Mouse (Mus musculus) brown adipose tissue, adult 24 weeks (tissue): ENCODE measurements around the gene Ube2f. TPM values are rescaled to one million over a fixed set of nuclear protein-coding genes. Genes with fewer than 3 reads are reported as not detected.
A peak's percentile ranks its signal among the peaks of the same experiment; 100 is the strongest.

Source experiments
- H3K27ac ChIP-seq: fragments of 200-500 bp; replicated peaks from 2 replicates; pipeline ENCODE4 v1.5.1; 2012; ENCODE audit warnings: low read depth, mild to moderate bottlenecking, low read length
- H3K4me1 ChIP-seq: fragments of 200-500 bp; 2 replicates; pipeline ENCODE4 v1.6.1; 2012; ENCODE audit warnings: low read length, mixed read lengths; ENCODE audit not compliant: control insufficient read depth, insufficient read depth, insufficient read length
- H3K4me3 ChIP-seq: fragments of 200-500 bp; 2 replicates; pipeline ENCODE4 v1.5.1; 2012; ENCODE audit warnings: low read depth, mild to moderate bottlenecking, low read length, moderate library complexity; ENCODE audit not compliant: insufficient read depth
- polyA plus RNA-seq: library from polyadenylated mRNA; stranded (reverse); fragments of >200 nt; gene quantifications from 2 replicates; pipeline ENCODE4 v1.2.4, GENCODE M21; 2012; ENCODE audit not compliant: missing spikeins, insufficient read depth, insufficient read length

The Ube2f gene
- 74.2 and 90.4 TPM in 2 replicates for polyA plus RNA-seq

DNA sequence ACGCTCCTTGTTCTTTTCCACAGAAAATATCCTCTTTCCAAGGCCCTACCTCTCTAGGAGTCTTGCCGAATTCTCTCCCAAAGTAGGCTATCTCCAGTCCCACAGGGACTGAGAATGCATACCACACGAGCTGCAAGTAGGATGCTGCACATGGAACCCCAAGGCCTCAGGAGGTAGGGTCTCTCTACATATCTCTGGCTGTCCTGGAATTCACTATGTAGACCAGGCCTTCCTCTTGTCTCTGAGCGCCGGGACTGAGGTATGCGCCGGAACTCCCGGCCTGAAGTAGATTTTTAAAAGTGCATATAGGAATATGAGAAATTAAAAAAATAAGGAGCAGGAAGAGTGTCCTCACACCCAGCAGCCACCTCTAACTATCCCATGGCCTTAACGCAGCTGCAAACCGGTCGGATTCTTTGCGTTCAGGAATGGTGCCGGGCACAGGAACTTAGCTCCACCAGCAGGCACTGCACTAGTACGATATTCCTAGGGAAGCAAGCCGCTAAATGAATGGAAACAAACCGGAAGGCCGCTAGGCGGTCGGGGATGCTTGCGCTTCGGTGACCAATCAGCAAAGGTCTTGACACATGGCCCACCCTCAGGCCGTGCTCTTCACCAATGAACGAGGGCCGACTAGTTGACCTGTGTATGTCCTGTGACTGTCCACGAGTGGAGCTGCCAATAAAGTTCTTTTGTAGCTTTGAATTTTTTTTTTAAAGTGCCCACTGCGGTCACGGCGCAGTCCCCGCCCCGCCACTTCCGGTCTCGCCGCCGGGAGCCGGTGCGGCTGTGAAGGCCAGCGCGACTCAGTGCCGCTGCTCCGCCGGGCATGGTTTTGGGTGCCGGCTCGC lies at the start of gene Ube2f:
Gene Ube2f (plus strand): TSS at position 741 of the 851 bp plus-strand sequence.
- peak within 1 kb of the TSS; percentile 88 for H3K4me3 ChIP-seq
- peaks cover 15% of the 10 kb centered on the region; the same call in 1 of the 2 replicates for H3K4me1 ChIP-seq
- peak within 1 kb of the TSS; percentile 98 for H3K27ac ChIP-seq

DNA sequence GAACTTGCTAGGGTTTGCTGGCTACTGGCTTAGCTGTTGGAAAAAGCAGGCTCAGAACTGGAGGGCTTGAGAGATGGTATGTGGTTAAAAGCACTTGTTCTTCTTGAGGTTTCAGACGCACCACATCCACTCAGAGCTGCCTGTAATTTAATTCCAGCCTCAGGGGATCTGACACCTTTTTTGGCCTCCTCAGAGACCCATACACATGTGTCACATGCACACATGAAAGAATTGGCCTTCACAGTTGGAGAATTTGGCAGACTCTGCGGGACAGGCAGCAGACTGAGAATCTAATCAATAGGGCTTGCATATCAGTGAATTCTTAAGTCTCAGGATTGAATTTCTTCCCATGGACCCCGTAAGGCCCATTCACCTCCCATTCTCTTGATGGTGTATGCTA lies 49.0 kb upstream of the Ube2f start:
- Histone ChIP-seq H3K27ac (no peak overlapping the region), H3K4me1 (no peaks in the 10 kb centered on the region), H3K4me3 (no peak overlapping the region)

DNA sequence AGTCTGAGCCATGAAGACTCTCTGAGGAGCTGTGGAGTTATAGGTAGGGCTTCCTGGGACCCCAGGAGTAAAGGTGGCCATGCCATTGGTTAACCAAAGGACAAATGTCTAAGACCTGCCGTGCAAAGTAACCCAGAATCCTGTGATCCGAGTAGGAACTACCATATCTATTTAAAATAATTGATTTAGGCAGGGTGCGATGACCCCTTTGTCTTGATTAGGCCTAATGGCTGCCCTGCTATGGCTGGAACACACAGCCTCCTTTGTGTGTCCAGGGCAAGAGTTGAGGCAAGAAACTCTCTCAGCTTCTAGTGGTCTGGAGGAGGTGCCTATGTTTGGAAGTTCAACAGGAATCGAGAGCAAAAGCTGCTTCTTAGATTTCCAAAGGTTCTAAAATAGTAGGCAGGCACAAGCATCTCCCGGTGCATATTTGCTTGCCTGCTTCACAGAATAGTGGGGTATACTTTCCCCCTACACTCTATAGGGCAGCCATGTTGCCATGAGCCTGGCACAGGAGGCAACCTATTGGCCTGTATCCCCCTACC lies 45.8 kb upstream of the Ube2f start:
- Histone ChIP-seq H3K4me3 (no peak overlapping the region), H3K4me1 (peaks cover 4% of the 10 kb centered on the region), H3K27ac (no peak overlapping the region)

DNA sequence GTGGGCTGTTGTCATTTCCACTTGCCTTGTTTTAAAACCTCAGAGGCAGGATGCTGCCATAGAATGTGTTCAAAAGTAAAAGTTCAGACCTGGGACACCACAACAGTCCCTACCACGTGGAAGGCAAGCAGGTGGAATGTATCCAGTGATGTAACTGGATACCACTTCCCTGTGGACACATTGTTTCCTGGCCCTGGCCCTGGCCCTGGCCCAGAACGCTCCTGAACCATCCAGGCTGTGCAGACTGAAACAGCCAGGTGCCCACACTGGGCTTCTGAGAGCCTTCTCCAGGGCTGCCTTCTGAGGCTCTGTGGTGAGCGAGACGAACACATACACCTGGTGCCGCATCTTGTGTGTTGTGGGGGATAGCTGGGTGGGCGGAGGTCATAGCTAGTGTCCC lies 44.5 kb upstream of the Ube2f start:
- Histone ChIP-seq H3K4me3 (no peak overlapping the region), H3K27ac (no peak overlapping the region), H3K4me1 (peaks cover 4% of the 10 kb centered on the region)

DNA sequence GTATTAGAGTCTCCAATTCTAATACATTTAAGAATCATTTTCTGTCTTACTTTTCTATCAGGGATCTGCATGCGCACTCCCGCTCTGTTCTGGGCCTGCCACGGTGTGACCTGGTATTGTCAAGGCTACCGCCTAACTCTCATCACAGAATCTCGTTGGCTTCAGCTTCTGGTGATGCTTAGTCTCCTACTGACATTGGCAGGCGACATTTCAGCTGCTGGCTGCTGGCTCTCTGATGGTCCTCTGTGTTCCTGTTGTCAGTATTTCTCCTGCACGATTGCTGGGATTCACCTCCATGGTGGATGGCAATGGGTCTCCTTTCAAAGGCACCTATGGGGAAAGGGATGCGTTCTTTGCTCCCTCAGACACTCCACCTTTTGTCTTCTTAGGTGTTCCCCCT lies 43.8 kb upstream of the Ube2f start:
- no peak overlapping the region for H3K4me3 ChIP-seq
- H3K27ac ChIP-seq, result no peak overlapping the region
- H3K4me1 ChIP-seq, result peaks cover 4% of the 10 kb centered on the region

DNA sequence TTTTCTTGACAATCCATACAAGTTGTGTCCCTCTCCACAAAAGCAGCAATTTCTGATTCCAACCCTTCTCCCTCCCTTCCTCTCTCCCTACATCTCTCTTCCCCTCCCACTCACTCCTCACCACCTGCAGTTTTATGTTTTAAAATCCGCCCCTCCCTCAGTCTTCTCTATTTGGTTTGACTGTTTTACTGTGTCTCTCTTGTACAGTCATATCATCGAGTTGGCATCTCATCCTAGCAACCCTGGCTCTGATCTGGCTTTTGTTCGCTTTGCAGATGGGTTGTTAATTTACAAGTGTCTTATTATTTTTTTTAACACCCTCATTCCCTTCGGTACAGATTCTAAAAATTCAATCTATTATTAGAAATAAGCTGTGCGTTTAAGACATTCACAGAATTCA lies 43.2 kb upstream of the Ube2f start:
- no peak overlapping the region for H3K27ac ChIP-seq
- H3K4me3 ChIP-seq, result no peak overlapping the region
- peaks cover 4% of the 10 kb centered on the region for H3K4me1 ChIP-seq

DNA sequence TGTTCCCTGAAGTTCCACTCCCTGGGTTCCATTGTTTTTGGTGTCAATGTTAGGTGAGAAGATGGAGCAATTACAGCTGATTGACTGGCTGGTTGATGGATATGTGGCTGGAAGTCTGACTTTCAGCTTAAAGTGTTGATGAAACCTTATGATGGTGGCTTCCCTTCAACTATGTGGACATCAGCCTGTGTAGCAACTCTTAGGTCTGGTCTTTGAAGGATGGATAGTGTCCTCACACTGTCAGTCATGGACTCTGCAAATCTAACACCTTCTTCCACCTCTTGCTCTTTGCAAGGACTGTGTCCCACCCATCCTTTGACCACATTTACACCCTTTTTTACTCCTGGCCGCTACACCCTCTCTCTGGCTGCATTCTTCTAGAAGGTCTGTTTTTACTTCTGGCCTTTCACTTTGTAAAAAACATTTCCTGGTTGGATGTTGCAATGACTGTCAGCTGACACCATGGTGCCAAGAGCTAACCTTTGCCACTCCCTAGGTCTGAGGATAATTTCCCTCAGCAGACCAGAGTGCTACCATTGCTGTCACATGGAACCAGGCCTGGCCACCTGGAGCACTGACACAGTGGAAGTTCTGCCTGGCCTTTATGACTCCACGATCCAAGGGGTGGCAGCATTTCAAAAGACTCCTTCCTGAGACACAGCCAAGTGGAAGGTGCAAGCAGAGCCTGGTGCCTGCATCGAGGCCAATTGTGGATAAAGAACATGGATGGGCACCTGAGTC lies 42.6 kb upstream of the Ube2f start:
- H3K27ac ChIP-seq, result peak overlapping the region; percentile 28; the same call in 1 of the 2 replicates
- peaks cover 4% of the 10 kb centered on the region for H3K4me1 ChIP-seq

DNA sequence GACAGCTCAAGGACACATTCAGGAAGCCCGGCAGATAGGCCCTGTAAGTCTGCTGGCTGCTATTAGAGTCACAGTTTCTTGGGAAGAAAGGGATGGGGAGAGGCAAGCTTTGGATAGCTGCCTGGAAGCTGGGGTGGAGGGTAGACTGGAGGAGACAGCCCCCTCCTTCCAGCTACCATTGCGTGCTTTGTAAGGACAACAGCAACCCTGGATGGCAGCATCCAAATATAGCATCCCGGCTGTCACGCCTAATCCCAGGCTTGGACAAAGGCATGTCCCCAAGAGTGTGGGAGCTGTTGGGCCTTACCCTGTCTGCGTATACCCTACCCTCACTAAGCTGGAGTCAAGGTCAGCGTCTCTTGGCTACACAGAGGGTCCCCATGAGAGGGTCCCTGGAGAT lies 40.8 kb upstream of the Ube2f start:
- no peak overlapping the region for H3K27ac ChIP-seq
- no peak overlapping the region for H3K4me3 ChIP-seq
- peaks cover 4% of the 10 kb centered on the region for H3K4me1 ChIP-seq

More for the DNA sequence above, 42.6 kb upstream of the Ube2f start:
- H3K4me3 ChIP-seq, result no peak overlapping the region

DNA sequence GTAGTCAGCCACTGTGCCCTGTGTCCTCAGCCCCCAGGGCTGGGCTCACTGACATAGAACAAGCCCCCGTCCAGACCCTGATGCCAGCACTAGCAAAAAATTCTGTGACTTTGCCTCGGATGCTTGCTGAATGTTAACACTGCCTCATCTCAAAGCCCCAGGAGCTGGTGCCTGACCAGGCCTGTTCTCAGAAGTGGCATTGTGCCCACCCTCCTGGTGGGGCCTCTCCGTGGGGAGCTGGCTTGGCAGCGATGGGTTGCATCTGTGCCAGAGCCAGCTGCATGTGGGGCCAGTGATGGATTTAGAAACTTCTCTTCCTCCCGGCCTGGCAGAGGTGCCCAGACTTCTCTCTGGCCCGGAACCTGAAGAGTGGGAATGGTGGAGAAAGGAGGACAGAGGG lies 40.3 kb upstream of the Ube2f start:
- Histone ChIP-seq H3K4me3 (no peak overlapping the region), H3K27ac (no peak overlapping the region), H3K4me1 (peaks cover 4% of the 10 kb centered on the region)

DNA sequence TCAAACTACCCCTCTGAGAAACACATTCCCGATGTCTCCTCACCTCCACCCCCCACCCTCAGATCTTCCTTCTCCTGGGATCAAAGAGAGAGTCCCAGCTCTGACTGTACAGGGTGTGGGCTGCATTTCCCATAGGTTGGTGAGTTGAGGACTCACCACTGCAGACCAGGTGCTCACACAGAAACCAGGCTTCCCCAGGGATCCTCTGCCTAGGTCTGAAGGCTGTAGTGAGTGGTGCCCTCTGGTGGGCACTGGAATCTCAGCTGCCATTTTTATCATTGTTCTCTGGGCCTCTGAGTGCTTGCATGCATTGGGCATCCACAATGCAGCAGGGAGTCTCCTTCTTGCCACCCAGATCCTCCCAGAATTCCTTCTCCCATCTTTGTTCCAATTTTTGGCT lies 39.0 kb upstream of the Ube2f start:
- Histone ChIP-seq H3K4me3 (no peak overlapping the region), H3K27ac (no peak overlapping the region), H3K4me1 (peaks cover 4% of the 10 kb centered on the region)

DNA sequence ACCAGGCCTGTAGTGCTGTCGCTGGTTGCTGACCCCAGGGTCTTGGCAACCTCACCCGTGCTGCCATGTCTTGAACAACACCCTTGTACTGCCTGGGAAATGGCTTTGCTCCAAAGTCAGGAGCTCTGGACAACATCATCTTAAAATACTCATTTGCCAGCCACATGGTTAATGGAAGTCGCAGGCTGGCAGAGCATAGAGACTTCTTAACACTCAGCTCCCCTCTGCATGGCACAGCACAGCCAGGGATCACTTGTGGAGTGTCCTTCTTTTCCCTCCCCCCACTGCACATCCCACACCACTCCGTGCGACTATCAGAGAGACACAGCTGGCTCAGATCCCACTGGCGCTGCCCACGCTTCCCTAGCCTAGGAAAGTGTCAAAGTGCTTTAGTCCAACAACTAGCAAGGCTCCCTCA lies 38.5 kb upstream of the Ube2f start:
- H3K4me1 ChIP-seq, result peaks cover 4% of the 10 kb centered on the region

DNA sequence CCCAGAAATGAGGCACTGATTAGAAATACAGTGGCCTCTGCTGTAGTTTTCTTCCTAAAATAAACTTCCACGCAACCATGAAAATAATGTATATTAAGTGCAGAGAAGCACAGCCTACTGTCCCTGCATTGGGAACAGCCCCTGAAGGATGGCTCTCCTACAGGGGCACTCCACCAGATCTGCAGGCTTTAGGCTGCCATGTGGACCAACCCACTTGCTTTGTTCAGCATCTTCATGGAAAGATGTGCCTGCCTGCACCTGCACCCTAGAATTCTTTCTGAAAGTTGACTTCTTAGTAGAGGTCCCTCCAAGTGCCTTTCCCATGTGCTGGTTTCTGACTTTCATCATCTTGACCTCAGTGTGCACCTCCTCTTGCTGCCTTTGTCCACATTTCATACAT lies 34.8 kb upstream of the Ube2f start:
- Histone ChIP-seq H3K4me1 (no peaks in the 10 kb centered on the region), H3K27ac (no peak overlapping the region), H3K4me3 (no peak overlapping the region)

More for the DNA sequence above, 38.5 kb upstream of the Ube2f start:
- H3K27ac ChIP-seq, result no peak overlapping the region
- no peak overlapping the region for H3K4me3 ChIP-seq

DNA sequence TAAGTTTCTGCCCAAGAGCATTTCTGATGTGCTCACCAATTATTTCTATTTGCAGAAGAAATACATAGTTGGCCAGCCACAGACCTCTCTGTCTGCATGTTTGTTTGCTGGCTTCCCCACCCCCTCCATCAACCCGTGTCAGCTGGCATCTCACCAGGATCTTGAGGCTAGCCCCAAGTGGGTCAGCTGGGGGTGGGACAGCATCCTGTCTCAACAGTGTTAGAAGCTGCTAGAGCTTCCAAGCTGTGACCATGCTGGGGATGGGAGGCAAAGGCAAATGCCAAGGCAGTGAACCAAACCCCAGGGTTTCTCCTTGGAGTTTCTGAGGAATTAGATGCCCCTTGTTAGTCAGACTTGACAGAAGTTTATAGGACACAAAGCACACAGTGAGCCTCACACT lies 34.1 kb upstream of the Ube2f start:
- Histone ChIP-seq H3K4me1 (no peaks in the 10 kb centered on the region), H3K4me3 (no peak overlapping the region), H3K27ac (no peak overlapping the region)

DNA sequence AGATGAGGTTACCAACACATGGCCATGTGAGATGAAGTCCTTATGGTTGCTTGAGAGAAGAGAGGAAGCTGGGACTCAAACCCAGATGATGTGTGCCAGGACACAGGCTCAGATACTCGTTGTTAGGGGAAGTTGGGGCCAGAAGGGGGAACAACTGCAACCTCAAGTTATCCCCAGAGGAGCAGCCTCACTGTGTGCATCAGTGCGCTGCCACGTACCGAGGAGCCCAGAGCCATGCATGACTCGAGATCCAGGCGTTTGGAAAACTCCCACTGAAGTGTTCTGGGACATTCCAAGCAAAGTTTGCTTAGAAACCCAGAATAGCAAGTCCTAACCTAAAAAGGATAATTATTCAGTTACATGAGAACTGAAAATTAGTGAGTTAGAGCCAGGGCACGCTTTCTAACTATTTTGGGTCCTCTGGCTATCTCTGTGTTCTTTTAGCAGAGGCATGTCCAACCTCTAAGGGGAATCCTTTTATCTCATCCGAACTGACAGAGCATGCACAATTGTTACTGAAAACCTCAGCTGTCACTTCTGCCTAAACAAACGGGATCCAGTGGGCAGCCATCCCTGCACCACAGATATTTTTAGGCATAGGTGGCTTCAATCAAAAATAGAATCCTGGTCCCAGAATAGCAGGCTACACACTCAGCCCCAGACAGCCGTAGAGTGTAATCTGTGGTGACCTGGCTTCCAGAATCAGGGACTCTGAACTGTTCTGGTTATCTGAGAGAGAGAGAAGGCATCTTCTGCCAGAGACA lies 33.4 kb upstream of the Ube2f start:
- Histone ChIP-seq H3K27ac (no peak overlapping the region), H3K4me1 (no peaks in the 10 kb centered on the region), H3K4me3 (no peak overlapping the region)
